Mouse (Mus musculus): ENCODE data around the gene 4933406M09Rik.

Gene 4933406M09Rik

DNA sequence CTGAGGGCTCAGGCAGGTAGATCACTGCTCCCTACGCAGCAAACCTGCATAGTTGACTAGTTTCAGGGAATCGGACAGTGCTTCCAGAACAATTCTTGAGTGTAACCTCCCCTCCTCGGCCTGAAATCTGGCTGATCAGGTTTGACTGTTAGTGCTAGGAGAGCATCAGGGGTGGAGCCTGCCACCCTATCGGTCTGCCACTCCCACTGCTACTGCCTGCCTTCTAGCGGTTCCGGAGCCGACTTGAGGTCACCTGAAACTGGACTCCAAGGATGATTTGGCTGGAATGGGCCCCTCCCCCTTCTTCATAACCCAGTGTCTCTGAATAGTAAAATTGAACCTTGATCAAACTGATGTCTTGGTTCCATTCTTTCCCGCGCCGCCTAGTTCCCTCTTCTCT is 47.3 kb downstream of the 4933406M09Rik start:
- DNase-seq (ENCODE audit: low read depth, low spot score): no peak

DNA sequence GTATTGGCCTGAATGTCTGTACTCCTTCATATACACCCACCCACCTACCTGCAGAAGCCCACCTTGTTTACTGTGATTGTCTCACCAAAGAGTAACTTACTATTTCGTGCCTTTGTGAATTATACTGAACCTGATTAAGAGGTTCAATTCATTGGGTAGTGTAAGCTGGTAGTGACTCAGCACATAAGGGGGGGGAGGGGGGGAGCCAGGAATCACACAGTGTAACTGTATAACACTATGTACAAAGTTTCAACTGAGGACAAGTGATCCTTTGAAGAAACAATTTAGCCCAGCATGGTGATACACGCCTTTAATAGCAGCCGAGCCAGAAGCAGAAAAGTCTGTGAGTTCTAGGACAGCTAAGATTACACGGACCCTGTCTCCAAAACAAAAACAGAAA is 47.7 kb downstream of the 4933406M09Rik start:
- DNase-seq (ENCODE audit: low read depth, low spot score): no peak

DNA sequence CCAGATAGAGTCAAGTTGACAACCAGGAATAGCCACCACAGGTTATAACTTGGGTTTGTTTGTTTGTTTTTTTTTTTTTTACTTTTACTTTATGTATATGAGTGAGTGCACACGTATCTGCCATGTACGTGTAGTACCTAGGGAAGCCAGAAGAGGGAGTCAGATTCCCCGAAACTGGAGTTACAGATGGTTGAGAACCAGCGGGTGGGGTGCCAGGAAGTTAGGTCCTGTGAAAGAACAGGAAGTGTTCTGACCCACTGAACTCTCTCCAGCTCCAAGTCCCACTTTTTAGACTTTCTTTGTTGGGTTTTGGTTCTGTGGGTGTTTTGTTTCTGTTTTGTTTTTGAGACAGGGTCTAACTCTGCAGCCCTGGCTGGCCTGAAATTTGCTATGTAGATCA is 49.7 kb downstream of the 4933406M09Rik start:
- peak; percentile 83 for DNase-seq (ENCODE audit: low read depth, low spot score)

DNA sequence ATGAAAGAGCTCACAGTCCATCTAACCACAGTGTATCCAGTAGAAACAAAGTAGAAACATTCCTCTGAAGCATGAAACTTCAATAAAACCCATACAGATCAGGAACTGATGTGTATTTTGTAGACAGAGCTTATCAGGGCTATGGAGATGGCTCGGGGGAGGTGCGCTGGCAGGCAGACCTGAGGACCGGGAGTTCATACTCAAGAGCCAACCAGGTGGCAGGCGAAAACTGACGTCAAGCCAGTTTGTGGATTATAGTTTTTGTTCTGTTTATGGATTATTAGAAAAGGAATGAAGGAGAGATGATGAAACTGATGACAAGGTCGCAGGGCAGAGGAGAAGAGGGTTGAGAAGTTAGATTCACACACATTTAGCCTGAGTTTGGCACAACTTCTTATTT is 54.7 kb downstream of the 4933406M09Rik start:
- no peak for DNase-seq (ENCODE audit: low read depth, low spot score)

Measured in A20 (cell line).